Mouse (Mus musculus) heart, postnatal 25 days (tissue): ENCODE data around the gene Rtl1. TPM values are rescaled to one million over a fixed set of nuclear protein-coding genes. Genes with fewer than 3 reads are reported as not detected.

Experiments
- DNase-seq: peaks from one replicate; pipeline ENCODE4 v3.0.0; 2022; ENCODE audit warnings: low spot score
- intact Hi-C: fragments of 180-260 bp; cut with DNase I; formaldehyde crosslinking; loops from one replicate; pipeline ENCODE4 v1.15.1; 2025
- total RNA-seq, 2 experiments: library from RNA; stranded (reverse); gene quantifications; 2 replicates each; pipeline ENCODE4 v1.2.3; 2021

Rtl1 gene
- total RNA-seq = under 1 TPM; 0.14 to 0.16 TPM

- intact Hi-C loops = no loop called here
- no peak for DNase-seq
Measured at GRCm38 (mm10) chr12:109600230-109600629, at the start of gene Rtl1. Gene Rtl1 (minus strand): TSS chr12:109600330.

GRCm38 (mm10) chr12:109640560-109641167, 40.5 kb upstream of the Rtl1 start:
- DNase-seq = no peak
- intact Hi-C loops = no loop called here

- DNase-seq = no peak
- intact Hi-C loops = no loop called here
Measured at GRCm38 (mm10) chr12:109632035-109632434, 31.9 kb upstream of the Rtl1 start.

GRCm38 (mm10) chr12:109628887-109629286, 28.8 kb upstream of the Rtl1 start:
- no peak for DNase-seq
- intact Hi-C loops = no loop called here

- intact Hi-C loops = no loop called here
Measured at GRCm38 (mm10) chr12:109626910-109627309, 26.8 kb upstream of the Rtl1 start.

GRCm38 (mm10) chr12:109620196-109620595, 20.1 kb upstream of the Rtl1 start:
- intact Hi-C loops = no loop called here
- DNase-seq = no peak

More at GRCm38 (mm10) chr12:109626910-109627309, 26.8 kb upstream of the Rtl1 start:
- DNase-seq = no peak

GRCm38 (mm10) chr12:109617993-109618392, 17.9 kb upstream of the Rtl1 start:
- intact Hi-C loops = no loop called here
- DNase-seq = no peak

- intact Hi-C loops = no loop called here
- no peak for DNase-seq
Measured at GRCm38 (mm10) chr12:109617126-109617525, 17.0 kb upstream of the Rtl1 start.

GRCm38 (mm10) chr12:109615371-109615770, 15.2 kb upstream of the Rtl1 start:
- no peak for DNase-seq
- intact Hi-C loops = no loop called here

- intact Hi-C loops = no loop called here
- DNase-seq = no peak
Measured at GRCm38 (mm10) chr12:109614416-109614815, 14.3 kb upstream of the Rtl1 start.

GRCm38 (mm10) chr12:109612392-109613385, 12.6 kb upstream of the Rtl1 start:
- no peak for DNase-seq
- intact Hi-C loops = no loop called here

GRCm38 (mm10) chr12:109608576-109609440, 8.7 kb upstream of the Rtl1 start:
- intact Hi-C loops = loop anchor here (5.0 kb wide), 1 partner anchor 167 kb away; no protein-coding TSS in a partner anchor
- no peak for DNase-seq

GRCm38 (mm10) chr12:109607953-109608352, 7.8 kb upstream of the Rtl1 start:
- no peak for DNase-seq
- intact Hi-C loops = loop anchor here (5.0 kb wide), 1 partner anchor 166 kb away; no protein-coding TSS in a partner anchor

- DNase-seq = no peak
- intact Hi-C loops = loop anchor here (5.0 kb wide), 1 partner anchor 165 kb away; no protein-coding TSS in a partner anchor
Measured at GRCm38 (mm10) chr12:109607191-109607590, 7.1 kb upstream of the Rtl1 start.

GRCm38 (mm10) chr12:109604982-109605721, 5.0 kb upstream of the Rtl1 start:
- no peak for DNase-seq
- intact Hi-C loops = loop anchor here (5.0 kb wide), 1 partner anchor 163 kb away; no protein-coding TSS in a partner anchor

- no peak for DNase-seq
- intact Hi-C loops = no loop called here
Measured at GRCm38 (mm10) chr12:109598551-109599250, 1.4 kb downstream of the Rtl1 start.

GRCm38 (mm10) chr12:109596726-109597125, 3.4 kb downstream of the Rtl1 start:
- no peak for DNase-seq

GRCm38 (mm10) chr12:109596232-109596631, 3.9 kb downstream of the Rtl1 start:
- no peak for DNase-seq
- intact Hi-C loops = no loop called here

More at GRCm38 (mm10) chr12:109596726-109597125, 3.4 kb downstream of the Rtl1 start:
- intact Hi-C loops = no loop called here
